Mouse (Mus musculus) liver, postnatal 0 days (tissue): ENCODE data around the gene Asphd1.
A peak's percentile ranks its signal among the peaks of the same experiment; 100 is the strongest.

Experiments
- CTCF ChIP-seq: sonication (generic); IDR thresholded peaks from 2 replicates; pipeline ENCODE4 v1.5.1; 2016; ENCODE audit warnings: antibody characterized with exemption, low read depth
- EP300 ChIP-seq: IDR thresholded peaks from 2 replicates; pipeline ENCODE4 v1.6.1; 2016; ENCODE audit warnings: antibody characterized with exemption, low read depth, mild to moderate bottlenecking

DNA sequence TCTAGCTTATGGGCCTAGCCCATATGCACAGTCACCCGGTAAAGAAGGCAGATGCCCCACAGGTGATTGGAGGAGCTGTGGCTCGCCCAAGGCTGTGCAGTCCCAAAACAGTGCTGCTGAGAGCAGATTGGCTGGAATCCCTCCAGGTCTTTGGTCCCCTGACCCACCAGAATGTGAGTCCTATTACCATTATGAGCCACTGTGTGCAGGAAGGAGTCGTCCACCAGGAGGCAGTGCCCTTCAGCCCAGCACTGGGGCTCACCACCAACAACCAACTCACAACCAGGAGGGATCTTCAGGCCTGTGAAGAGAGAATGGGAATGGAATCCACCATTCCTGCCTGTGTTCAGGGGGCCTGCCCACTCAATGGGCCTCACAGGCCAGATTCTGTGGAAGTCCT is 2.9 kb downstream of the Asphd1 start:
- peak; percentile 81 for TF ChIP-seq CTCF
- TF ChIP-seq EP300: no peak
